Mouse (Mus musculus) lung, postnatal 0 days (tissue): ENCODE measurements around the gene Osbpl6.

Experiments
- CTCF ChIP-seq: IDR thresholded peaks from 2 replicates; pipeline ENCODE4 v1.5.1; 2016; ENCODE audit warnings: antibody characterized with exemption, mild to moderate bottlenecking
- EP300 ChIP-seq: IDR thresholded peaks from 2 replicates; pipeline ENCODE4 v1.6.1; 2016; ENCODE audit warnings: antibody characterized with exemption, mild to moderate bottlenecking, control low read depth

GRCm38 (mm10) chr2:76430539-76430938, 24.2 kb downstream of the Osbpl6 start:
- TF ChIP-seq CTCF (no peak), EP300 (no peak)
